Mouse (Mus musculus) 3T3-L1 (cell line): ENCODE measurements around the gene Sag.
A peak's percentile ranks its signal among the peaks of the same experiment; 100 is the strongest.

Experiments used
- DNase-seq: peaks from one replicate; pipeline ENCODE4 v3.0.0-alpha.2; 2015; ENCODE audit warnings: low read depth, low spot score

Sag gene

DNA sequence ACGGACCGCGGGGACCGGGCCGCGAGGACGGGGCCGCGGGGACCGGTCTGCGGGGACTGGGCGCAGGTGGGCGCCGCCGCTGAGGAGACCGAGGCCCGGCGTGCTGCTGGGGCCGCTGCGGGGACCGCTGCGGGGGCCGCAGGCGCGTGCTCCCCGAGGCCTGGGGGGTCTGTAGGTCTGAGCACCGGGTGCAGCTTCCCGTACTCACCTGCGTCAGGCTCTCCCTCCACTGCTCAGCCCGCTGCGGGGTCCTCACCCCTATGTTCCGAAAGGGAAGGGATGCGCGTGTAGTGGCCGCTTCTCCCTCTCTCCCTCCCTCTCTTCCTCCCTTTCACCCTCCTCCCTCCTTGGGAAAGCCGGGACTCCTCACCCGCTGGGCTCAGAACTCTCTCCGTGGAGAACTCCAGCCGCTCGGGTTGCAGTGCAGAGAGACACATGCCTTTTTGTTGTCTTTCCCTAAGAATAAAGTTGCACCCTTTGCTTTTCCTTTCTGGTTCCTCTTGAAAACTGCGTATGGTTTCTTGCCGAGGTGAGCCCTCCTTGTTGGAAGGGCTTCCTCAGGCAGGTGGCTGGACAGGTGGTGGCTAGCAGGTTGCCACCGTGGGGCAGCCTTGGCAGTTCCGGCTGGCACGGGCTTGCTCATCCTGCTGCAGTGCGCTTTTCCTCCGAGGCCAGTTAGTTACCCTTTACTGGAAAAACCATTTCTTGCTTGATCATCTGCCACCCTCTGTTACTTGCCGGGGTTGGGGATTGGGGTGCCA lies 50.3 kb downstream of the Sag start:
- DNase-seq: peak; percentile 46

DNA sequence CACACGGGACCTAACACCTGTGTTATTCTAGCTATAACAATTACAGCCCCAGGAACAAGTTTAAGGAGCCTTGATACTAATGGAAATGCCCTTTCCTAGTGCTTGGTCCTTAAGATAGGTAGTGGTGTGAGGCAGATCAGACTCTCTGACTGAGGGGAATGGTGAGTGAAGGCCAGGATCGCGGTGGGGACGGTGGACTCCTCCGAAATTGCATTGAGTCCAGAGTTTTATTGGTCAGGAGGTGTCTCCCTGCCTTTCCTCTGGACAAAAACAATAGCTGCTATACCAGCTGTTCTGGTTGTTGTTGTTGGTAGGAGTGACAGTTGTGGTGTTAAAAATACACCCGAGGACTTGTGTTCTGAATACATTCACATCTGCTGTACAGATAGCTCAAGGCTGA lies 50.9 kb downstream of the Sag start:
- DNase-seq: no peak

DNA sequence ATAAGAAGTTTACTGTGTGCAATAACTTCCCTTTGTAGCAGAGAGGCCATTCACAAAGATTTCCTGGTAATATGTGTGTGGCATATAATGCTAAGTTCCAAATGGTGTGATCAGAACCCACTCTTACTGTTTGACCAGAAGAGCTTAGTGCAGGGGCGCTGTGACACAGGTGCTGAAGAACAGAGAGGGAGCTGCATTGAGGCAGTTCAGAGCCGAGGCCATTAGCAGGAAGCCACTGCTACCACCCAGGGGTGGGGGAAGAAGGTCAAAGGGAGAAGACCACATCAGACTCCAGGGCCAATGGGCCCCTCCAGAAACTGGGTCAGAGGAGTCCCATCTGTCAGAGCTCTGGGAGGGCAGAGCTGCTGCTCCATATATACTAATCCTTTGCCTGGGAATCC lies 51.4 kb downstream of the Sag start:
- no peak for DNase-seq

DNA sequence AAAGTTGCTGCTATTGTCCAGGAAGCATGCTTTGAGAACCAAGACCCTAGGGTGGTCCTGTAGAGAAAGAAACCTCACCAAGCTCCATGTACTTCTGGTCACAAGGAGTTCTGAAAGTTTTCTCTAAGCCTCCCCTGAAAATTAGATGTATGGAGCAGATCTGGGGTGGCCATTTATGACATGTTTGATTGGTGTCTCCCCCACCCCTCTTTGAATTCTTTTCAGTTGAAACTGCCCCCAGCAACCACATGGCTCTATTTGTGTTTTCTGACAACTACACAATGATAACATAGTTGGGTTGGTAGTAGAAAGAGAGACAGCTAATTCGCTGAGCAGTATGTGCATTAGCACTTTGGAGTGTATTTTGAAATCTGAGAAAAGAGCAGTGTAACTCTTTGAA lies 52.0 kb downstream of the Sag start:
- no peak for DNase-seq

DNA sequence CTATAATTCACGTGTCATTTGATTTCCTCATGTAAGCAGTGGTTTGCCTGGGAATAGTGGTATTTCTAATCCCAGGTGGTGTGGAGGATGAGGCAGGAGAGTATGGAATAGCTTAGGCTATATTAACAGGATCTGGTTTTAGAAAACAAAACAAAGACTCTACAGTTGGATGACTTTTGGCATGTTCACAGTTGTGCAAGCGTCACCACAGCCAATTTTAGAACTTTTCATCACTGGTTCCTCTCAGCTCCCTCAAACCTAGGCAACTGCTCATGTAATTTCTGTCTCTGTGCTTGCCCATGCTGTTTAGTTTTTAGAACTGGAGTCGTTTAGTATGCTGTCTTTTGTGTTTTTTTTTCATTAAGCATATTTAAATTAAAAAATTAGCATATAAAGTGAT lies 53.3 kb downstream of the Sag start:
- DNase-seq: no peak

DNA sequence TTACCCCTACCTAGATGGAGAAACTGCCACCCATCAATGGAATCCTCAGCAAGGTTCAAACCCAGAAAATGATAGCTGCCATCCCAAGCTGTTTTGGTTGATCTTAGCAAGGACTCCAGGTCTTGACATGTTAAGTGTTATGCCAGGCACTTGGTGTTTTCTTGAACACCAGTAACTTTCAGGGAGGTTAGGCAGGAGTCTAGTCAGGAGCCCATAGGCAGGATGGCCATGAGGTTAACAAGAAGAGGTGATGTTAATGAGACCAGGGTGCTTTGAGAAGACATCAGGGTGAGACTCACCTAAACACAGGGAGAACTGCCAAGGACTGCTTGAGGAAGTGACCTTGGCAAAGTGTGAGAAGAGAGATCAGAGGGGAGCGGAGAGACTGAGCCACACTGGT lies 54.6 kb downstream of the Sag start:
- no peak for DNase-seq

DNA sequence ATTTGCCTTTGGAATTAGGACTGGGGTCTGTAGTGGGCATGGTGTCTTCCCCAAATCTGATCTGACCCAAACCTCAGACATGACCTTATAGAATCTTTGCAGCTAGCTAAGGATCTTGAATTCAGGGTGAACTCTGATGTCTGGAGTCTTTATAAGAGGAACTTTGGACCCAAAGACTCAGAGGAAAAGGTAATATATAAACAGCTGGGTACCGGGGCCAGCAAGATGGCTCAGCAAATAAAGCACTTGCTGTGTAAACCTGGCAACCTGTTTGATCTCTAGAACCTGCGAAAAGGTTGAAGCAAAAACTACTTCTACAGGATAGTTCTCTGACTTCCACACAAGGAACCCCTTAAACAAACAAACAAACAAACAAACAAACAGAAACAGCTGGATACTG lies 55.0 kb downstream of the Sag start:
- DNase-seq: no peak

DNA sequence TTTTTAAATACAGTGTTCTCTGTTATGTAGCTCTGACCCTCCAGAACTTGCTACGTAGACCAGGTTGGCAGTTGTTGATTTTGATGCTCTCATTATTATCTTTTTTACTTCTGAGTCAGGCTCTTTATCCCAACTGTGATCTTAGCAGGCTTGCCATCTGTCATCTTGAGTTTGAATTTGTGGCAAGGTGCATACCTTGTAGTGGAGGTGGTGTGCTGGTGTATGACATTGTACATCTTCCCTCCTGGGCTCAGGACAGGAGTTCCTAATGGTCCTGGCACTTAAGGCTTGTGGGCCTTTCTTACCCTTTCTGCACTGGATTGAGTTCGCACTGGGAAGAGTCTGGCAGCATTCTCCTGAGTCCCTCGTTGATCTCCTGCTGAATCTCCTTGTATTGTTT lies 60.1 kb downstream of the Sag start:
- DNase-seq: no peak

DNA sequence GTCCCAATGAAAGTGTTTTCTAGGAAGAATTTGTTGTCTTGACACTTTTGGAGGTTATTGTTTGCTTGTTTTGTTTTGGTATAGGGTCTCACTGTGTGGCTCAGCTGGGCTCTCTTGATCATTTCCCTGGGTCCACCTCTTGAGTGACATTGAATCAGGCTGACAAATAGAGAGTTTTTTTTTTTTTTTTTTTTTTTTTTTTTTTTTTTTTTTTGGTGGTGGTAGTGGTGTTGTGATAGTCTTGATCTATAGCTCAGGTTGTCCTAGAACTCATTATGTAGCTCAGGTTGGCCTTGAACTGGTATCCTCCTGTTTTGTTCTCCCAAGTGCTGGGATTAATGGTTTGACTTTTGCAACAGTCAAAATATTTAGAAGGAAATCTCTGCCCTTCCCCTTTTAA lies 61.4 kb downstream of the Sag start:
- no peak for DNase-seq

DNA sequence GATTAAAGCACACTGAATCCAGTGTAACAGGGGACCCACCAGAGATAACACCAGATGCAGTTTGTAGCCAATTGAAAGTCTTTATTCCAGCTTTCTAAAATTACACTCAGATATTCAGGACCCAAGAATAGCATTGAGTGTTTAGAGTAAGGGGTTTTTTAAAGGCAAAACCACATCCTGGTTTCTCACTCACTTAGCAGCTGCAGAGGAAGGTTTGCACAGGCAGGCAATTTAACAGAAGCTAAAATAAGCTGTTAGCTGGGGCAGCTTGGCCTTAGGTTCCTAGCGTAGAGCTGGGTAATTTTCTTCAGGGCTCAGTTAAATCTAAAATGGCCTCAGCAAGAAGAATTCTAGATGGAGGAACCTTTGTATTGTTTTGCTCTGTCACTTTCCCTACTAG lies 63.2 kb downstream of the Sag start:
- DNase-seq: no peak

DNA sequence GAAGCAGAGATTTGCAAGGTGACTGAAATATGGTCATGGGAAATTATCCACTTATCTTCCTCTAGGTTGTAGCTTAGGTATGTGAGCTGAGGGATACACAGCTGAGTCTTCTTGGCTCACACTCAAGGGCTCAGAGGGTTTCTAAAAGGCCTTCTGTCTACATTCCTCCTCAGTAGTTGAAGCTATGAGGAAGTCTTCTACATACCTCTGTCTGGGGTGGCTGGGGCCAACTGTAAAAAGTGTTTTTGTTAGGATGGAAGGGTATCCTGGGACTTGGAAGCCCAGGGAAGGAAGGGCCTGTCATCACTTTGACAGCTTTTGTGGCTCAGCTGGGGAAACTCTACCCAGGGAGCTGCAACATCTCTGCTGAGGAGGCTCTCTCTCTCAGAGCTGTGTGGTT lies 68.1 kb downstream of the Sag start:
- DNase-seq: peak; percentile 78

DNA sequence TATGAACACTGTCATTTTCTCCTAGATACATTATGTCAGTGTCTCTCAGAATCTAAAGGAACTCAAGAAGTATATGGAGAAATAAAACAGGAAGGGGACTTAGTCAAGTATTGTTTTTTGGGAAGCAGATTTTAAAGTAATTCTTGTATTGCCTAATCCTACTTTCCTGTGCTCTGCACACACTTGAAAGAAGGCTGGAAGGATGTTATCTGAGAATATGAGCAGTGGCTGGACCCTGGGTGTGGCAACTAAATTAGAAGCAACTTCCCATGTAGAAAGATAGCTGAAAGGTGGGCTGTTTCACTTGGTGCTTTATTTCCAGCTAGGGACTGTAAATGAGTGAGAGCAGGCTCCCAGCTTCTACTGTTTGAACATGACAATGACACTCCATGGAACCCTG lies 69.6 kb downstream of the Sag start:
- DNase-seq: no peak

DNA sequence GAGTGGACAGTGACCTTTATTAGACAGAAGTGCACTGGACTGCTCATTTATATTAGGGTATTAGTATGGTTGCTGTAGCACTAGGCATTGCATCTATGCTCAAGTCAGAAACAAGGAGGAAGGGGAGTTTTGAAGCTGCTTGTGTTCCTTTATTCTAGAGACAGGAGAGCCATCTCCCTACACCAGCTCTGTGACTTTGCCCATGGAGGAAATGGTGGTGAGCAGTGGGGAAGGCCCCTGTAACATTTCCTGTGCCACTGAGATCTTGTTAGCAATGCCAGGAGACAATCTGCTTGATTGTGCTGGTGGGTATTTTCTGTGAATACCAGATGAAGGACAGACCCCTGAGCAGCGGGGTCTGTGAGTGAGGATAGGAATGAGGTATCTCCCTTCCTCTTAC lies 72.6 kb downstream of the Sag start:
- DNase-seq: no peak

DNA sequence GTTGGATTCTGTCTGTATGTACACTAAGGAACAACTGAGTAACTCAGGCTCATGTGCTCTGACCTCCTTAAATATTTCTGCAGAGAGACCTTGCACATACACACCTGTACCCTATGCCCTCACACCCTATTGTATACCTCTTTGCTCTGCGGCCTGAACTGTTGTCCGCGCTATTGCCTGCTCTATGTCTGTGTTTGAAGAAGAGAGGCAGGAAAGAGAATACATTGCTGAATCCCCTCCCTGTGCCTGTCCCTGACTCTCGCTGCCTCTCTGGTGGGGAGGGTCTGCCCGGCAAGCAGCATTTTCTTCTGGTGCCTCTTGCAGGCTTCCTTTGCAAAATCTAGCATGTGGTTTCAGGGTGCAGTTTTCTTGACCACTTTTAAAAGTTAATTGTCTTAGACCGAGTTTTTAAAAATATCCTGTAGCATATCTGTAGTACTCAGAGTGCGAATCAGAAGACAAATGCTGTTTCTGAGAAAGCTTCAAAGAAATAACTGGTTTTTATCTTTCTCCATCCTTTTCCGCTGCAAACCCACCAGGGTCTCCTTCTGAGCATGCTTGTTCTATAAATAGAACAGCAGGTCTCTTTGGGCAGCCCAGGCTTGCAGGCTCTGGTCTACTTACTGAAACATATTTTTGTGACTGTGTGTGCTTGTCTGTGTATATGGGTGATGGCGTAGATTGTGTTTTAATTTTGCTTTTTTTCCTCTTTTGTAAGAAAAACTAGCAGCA lies 74.2 kb downstream of the Sag start:
- no peak for DNase-seq

DNA sequence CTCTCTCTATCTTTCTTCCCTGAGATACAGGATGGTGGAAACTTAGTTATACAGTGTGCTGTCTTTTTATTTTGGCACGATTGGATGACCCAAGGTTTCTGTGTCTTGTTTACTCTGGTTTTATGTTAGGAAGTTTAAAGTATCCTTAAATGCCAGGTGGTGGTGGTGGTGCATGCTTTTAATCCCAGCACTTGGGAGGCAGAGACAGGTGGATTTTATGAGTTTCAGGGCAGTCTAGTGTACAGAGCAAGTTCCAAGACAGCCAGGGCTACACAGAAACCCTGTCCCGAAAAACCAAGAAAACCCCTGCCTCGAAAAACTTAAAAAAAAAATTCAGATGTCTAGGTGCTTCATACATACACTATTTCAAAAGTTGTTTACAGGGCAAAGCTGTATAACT lies 75.6 kb downstream of the Sag start:
- no peak for DNase-seq

DNA sequence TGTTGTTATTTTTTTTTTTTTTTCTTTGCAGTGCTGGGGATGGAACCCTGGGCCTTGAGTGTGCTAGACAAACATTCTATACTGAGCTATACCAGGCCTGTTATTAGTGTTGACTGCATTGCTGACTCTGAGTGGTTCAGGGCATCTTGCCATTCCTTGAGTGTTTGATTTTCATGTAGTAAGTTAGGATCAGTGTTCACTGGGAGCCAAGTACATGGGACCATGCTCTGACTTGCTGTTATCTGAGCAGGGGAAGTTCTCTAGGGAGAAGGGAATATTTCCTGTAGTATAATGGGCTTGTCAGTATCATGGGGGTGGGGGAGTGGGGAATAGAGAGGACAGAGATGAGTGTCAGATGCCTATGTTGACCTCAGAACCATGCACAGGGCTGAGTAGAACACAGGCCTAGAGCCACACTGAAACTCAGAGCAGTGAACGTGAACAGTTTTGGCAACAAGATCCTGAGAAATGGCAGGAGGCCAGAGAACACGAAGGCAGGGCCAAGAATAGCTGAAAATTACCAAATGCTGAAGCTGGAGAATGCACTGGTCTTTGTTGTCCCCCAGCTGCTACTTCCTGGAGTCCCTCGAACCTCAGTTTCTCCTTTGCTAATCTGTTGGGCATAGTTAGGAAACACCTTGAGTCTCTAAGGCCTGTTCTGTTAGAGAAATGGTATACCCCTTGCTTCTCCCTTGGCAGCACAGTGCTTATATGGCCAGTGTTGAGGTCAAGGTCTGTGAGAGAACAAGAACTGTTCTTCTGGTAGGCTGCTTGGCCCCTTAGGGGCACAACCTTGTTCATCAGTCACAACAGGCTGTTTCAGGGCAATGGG lies 76.2 kb downstream of the Sag start:
- DNase-seq: peak; percentile 70

DNA sequence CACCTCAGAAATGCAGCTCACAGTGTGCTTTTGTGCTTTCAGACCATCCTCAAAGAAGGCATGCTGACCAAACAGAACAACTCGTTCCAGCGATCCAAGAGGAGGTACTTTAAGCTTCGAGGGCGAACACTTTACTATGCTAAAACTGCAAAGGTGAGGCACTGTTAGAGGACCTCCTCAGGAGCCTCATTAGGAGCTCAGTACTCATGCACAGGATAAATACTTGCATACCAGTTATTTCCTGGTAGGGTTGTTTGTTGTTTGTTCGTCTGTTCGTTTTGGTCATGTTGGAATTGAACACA lies 76.8 kb downstream of the Sag start:
- DNase-seq: no peak

DNA sequence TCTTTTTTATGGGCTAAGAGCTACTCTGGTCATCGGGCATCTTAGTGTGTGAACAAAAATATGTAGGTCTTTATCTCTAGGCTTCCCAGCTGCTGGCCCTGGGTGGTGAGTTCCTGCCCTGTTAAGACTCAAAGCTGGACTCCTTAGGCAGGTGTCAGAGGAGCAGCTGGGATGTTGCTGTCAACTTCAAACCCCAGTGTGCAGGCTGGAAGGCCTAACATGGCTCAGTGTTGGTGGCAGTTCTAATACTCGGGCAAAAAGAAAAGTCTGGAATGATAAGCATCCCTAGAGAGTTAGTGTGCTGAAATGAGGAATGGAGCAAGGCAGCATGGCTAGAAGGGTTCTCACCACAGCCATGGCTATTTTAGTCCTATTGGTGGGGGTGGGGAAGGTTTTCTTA lies 77.4 kb downstream of the Sag start:
- DNase-seq: peak; percentile 35

DNA sequence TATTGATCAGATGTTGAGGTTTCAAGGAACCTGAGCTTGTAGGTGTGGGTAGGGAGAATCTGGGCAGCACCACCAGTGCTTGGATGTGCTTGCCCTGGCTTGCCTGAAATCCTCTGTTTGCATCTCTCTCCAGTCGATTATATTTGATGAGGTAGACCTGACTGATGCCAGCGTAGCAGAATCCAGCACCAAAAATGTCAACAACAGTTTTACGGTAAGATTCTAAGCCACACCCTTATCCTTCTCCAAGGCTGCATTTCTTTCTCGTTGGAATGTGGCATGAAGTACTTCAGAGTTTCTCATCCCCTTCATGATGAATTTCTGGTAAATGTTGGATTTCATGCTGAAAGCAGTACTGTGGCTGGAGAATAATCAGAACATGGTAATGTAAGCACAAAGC lies 78.2 kb downstream of the Sag start:
- peak; percentile 12 for DNase-seq

DNA sequence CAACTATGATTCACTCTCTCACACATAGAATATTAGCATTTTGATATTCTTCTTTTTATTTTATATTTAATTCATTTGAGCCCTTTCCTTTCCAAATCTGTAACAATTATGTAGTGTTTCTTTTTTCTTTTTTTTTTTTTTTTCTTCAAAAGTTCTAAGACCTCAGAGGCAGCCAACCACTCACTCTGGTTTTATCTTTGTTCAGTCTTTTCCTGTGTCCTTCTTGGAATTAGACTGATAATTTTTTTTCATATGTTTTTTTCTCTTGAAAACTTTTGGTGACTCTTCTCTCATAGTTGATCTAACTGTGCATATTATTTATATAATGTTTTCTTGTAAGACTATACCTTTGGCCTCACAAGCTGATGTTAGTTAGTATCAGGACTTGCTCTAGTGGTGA lies 79.1 kb downstream of the Sag start:
- no peak for DNase-seq

DNA sequence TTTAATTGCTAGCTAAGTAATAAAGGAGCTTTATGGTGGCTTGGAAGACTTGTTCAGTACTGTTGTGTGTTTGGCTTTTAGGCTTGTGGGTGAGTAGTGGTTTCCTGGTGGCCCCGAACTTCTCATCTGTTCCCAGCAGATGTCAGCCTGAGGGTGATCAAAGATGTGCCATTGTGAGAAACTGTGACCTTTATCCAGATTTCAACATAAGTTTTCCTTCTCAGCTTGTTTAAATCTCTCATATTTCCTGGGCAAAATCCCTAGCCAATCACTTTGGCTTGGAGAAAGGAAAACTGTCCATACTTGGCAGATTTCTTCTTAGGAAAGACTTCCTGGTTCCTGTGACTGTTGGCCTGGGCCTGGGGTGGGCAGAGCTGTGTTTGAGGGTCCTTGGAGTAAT lies 87.5 kb downstream of the Sag start:
- DNase-seq: peak; percentile 52

DNA sequence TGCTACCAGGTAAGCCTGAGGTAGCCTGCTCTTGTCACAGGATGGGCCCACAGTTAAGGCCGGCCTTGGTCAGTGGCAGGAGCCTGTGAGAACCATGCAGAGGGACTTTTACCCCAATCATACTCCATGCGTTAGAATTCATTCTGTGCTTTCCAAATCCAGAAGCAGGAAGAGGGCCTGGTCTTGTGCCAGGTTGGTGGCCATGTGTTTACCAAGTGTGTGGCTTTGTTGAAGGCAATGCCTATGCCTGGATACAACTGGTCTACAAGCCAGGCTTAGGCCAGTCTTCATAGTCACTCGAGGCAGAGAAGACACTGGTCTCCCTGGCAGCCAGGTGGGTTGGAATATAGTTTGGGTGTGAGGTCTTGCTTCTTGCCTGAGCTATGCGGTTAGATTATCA lies 88.2 kb downstream of the Sag start:
- DNase-seq: no peak

DNA sequence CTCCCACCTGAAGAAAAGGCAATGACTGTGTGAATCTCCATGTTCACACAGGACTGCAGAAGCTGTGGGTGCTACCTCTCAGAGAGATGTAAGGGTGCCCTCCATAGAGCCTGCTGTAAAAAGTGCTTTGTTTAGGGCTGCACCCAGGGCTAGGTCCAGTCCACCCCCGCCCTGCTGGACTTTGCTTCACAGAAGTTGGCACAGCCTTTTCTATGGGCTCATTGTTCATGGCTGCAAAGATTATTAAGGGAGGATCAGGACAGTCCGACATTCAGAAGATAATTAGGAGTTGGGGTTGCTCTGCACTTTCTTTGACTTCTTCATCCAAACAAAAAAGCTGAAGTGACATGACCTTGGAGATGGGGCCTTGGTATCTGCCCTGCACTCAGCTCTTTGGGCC lies 89.0 kb downstream of the Sag start:
- no peak for DNase-seq
